Mouse (Mus musculus): ENCODE results near the gene Pet2. TPM values are rescaled to one million over a fixed set of nuclear protein-coding genes. Genes with fewer than 3 reads are reported as not detected.

The Pet2 gene
- not detected in 2 replicates for polyA plus RNA-seq (2014; fragmentation: Nextera tagmentation; extraction: Ambion mirVana)

DNA sequence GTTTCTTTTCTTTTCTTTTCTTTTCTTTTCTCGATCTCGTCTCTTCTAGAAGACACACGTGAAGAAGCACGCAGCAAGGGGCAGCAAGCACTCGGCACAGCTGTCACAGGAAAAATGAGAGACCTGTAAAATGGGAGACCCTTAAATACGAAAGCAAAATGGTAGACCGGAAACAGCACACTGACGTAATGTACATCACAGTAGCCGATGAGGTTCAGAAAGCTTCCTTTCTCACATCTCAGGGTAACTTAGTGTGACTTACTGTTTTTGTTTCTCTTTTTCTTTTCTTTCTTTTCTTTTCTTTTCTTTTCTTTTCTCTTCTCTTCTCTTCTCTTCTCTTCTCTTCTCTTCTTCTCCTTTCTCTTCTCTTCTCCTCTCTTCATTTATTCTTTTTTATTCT is at the start of gene Pet2:
TSS of gene Pet2 (minus strand) at position 101 of the 400 bp plus-strand sequence.
- WGBS = 94% methylated on average over 9 of the region's 9 CpGs
- no peak for DNase-seq (ENCODE audit: low spot score)
- no peaks in the 10 kb centered on the region for H3K27me3 ChIP-seq (ENCODE audit: control insufficient read depth, insufficient read depth, low read length)
- no peak within 1 kb of the TSS for H3K27ac ChIP-seq (ENCODE audit: low read depth, low read length)
- no peaks in the 10 kb centered on the region for H3K36me3 ChIP-seq (ENCODE audit: control insufficient read depth, insufficient read depth, low read length)
- no peak for ATAC-seq (ENCODE audit: low FRiP score)
- no peak within 1 kb of the TSS for H3K4me3 ChIP-seq (ENCODE audit: low read depth, low read length)
- H3K4me1 ChIP-seq (replicated peaks; ENCODE audit: control insufficient read depth, insufficient read depth, low read length) = no peaks in the 10 kb centered on the region
- H3K4me2 ChIP-seq (replicated peaks; ENCODE audit: low read depth, low read length) = no peak within 1 kb of the TSS
- H3K9me3 ChIP-seq (ENCODE audit: control insufficient read depth, low read length) = no peaks in the 10 kb centered on the region
- H3K9ac ChIP-seq (ENCODE audit: low read depth, low read length) = no peak within 1 kb of the TSS

Data from hindbrain, embryonic 11.5 days (tissue).